Mouse (Mus musculus) urinary bladder, postnatal 36 days (tissue): ENCODE data around the gene Pcif1.
"Not testable (repeated sequence)": the region's sequence is repeated elsewhere in the genome, so short reads cannot be mapped to it uniquely, and the experiment has no call there.

Source experiments
- DNase-seq, 2 experiments: peaks; one replicate each; pipeline ENCODE4 v3.0.0; 2022; ENCODE audit warnings: low spot score in 2 of 2, mixed read lengths in 1 of 2

Pcif1 gene

DNA sequence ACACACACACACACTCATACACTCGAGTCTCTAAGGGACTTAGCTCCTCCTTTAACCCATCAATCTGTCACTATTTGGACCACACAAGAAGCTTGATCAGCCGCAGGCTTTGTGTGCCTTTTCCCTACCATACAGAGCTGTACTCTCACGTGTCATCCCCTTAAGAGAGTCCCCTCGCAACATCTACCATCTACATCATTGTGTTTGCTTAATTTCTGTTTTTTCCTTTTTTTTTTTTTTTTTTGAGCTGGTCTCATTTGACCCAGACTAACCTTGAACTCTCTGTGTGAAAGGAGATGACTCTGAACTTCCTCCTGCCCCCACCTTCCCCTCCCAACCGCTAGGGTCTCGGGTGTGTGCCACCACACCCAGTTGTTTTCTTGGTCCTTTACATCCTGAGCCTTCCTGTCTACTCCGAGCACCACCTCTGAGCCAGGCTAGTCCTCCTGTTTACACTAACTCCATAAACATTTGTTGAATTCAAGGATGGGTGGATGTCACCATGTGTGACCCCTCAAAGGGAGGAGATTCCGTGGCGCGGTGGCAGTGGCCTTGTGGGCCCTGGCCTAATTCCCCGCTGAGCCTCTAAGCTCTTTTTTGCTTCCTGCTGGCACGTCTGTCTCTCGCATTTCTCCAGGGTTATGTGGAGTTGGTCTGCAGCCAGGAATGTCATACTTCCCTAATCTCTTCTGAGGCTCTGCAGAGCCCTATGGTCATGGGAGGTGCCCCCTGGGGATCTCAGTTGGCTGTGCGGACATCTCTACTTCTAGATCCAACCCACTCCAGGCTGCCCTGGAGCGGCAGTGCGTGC is 12.2 kb upstream of the Pcif1 start:
- peak; percentile 50 to 75 for DNase-seq

DNA sequence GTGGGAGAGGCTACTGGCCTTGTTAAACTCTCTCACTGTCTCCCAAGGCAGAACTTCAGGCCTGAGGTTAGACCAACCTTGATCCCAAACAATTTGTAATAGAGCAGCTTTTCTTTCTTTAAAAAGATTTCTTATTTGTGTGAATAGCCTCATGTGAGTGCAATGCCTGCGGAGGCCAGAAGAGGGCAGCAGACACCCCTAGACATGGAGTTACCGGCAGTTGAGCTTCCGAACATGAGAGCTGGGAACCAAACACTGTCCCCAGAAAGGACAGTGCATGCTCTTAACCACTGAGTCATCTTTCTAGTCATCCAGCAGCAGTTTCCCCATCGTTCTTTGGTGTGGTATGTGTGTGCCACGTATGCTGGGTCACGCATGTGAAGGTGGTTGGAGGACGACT is 11.5 kb upstream of the Pcif1 start:
- no peak for DNase-seq

DNA sequence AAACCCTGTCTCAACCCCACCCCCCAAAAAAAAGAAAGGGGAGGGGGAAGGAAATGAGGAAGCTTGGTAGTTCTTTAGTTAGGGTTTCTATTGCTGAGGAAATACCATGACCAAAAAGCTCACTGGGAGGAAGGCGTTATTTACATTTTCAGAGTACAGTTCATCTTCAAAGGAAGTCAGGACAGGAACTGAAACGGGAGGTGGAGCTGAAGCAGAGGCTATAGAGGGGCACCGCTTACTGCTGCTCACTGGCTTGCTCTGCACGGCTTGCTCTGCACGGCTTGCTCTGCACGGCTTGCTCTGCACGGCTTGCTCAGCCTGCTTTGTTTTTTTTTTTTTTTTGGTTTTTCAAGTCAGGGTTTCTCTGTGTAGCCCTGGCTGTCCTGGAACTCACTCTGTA is 10.6 kb upstream of the Pcif1 start:
- DNase-seq: no peak

DNA sequence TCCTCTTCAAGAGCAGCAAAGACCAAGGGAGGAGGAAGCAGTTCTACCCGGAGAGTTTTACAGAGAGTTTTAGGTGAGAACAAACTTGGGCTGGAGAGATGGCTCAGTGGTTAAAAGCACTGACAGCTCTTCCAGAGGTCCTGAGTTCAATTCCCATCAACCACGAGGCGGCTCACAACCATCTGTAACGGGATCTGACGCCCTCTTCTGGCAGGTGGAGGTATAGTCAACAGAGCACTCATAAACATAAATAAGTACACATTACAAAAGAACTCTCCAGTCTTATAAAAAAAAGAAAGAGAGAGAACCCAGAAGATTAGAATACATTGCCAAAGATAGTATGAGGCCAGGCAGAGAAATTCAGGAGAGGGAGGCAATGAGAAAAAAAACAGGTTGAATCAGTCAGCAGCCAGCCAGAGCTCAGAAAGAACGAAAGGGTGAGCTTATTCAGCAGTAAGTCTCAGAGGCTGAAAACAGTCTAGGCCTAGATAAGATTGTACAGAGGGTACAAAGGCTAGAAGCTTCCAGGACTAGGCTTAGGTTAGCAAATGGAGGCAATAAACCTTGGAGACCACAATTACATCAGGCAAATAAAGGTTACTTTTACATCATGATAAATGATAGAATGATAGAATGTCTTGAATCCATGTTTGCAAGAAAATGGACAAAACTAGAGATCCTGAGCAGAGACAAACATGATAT is 7.4 kb upstream of the Pcif1 start:
- no peak for DNase-seq

DNA sequence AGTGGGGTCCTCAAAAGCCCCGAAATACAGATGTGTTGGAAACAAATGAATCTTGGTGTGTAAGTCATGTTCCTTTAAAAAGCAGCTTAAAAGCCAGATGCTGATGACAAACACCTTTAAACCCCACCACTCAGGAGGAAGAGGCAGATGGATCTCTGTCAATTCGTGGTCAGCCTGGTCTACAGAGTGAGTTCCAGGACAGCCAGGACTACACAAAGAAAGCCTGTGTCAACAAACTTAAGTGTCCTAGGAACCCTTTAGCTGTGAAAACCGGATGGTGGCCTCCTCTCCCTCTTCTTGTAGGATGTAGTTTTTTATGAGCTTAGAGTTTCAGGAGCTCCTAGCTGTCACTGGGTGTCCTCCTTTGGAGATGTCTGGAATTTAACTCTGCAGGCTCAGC is 5.5 kb upstream of the Pcif1 start:
- no peak for DNase-seq

DNA sequence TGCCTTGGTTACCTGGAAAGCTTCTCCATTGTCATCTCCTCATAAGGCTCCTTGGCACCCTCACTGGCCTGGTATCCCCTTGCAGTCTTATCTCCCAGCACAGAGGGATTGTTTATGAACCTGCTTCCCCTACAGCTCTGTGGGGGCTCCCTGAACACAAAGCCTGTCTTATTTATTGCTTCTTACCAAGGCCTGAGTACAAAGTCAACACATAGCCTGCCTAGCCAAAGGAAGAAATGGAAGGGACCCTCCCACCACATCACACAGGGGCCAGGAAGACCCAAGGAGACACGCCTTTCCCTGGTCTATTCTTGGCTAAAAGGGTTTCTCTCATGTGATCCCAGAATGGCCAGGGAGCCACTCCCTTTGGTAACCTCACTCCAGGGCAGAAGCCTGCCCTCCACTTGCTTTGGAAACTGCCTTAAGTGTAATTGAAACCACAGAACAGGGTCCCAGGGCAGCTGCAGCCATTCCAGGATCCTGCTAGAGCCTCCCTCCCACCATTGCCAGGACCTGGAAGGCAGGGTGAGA is 4.8 kb upstream of the Pcif1 start:
- DNase-seq: peak in 1 of 2 experiments; percentile 35

DNA sequence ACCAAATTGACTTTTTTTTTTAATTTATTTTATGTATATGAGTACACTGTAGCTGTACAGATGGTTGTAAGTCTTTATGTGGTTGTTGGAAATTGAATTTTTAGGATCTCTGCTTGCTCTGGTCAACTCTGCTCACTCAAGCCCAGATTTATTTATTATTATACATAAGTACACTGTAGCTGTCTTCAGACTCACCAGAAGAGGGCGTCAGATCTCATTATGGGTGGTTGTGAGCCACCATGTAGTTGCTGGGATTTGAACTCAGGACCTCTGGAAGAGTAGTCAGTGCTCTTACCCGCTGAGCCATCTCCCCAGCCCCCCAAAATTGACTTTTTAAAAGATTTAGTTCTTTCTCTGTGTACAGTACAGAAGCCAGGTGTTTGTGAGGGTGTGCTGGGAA is 3.5 kb upstream of the Pcif1 start:
- DNase-seq: not testable (repeated sequence)

DNA sequence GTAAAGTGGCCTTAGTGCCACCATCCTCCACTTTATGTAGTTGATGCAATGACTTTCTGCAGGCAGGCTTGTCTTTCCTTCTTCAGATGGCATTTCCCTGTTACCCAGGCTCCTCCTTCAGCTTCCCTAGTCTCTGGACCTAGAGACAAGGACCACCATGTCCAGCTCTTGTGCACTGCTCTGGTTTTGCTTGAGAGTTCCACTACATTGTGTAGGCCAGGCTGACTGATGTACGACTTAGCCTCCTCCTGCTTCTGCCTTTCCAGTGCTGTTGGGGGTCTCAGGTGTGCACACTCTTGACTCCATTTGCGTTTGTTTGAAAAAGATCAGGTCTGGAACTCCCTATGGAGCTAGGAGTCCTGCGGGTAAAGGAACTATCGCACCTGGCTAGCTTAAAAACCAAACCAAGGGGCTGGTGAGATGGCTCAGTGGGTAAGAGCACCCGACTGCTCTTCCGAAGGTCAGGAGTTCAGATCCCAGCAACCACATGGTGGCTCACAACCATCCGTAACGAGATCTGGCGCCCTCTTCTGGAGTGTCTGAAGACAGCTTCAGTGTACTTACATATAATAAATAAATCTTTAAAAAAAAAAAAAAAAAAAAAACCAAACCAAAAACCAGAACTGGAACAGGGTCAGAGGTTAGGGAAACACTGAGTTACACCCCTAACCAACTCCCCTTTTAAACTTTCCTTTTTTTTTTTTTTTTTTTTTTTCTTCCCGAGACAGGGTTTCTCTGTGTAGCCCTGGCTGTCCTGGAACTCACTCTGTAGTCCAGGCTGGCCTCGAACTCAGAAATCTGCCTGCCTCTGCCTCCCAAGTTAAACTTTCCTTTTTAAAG is 1.5 kb upstream of the Pcif1 start:
- not testable (repeated sequence) for DNase-seq

DNA sequence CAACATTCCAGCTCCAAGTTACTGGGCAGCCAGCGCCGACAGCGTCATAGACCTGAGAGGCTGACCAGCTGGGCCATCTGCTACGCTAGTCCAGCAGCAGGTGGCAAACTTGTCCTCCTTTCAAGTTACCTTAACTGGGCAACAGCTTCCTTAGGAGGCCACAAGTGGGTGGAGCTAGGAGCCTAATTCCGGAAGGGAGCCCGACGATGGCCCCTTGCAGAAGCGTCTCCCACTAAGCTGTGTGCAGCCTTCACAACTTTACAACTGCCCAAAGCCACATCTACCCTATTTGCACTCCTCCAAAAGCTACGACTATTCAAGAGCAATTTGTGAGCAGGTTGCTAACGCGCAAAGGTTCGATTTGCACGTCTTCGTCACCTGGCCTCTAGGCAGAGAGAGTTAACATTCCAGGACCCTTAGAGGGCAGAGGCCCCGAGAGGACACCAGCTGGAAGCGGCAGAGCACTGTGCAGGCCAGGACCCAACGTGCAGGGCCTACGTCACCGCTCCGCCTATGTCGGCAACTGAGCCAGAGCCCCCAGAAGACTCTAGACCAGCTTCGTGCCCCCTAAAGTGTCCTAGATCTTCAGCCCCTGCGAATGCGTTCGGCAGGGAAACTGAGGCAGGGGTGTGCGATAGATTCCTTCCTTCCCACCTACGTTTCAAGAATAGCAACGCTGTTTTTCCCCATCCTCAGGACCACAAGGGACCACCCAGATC is 436 bp upstream of the Pcif1 start:
- peak; percentile 47 to 65 for DNase-seq

DNA sequence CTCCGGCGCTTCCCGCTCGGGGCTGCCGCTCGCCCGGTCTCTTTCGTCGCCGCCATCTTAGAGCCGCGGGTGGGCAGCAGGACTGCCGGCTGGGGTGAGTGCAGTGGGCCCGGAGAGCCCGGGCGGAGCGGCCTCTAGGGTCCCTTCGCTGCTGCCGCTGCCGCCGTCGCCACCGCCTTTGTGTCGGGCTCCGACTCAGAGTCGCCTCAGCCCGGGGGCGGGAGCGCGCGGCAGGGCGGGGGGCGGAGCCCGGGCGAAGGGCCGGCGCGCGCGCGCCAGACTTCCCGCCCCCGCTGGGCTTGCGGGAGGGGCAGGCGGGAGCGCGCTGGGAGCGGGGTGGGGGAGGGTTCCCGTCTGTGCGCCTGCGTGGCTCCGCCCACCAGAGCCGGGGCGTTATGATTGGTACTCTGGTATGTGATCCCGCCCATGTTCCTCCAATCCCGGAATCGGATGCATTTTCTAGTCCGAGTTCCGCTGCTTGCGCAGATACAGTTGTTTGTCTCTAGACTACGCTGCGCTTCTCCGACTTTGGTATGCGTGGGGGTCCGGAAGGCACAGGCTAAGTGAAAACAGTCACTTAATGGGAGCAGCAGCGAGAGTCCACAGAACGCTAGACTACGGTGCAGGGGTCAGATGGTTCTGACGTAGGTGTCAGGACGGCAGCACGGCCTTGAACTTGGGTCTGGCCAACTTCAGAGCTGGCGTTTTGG is 619 bp downstream of the Pcif1 start:
- peak; percentile 86 to 92 for DNase-seq

DNA sequence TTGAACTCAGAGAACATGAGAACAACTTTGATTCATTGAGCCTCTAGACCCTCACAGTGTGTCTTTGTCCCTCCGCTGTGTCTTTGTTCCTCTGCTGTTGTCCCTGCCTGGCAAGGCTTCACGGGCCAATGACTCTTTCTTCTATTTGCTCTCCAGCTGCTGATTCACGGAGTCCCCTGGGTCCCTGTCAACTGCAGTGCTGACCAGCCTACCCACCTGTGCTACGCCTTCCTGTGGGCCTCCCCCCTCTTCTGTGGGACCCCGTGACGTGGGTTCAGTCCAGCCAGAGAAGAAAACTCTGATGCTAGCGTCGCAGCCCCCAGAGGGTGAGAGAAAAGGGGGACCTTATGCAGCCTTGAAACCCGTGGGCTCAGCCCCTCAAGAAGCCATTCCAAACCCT is 3.5 kb downstream of the Pcif1 start:
- no peak for DNase-seq

DNA sequence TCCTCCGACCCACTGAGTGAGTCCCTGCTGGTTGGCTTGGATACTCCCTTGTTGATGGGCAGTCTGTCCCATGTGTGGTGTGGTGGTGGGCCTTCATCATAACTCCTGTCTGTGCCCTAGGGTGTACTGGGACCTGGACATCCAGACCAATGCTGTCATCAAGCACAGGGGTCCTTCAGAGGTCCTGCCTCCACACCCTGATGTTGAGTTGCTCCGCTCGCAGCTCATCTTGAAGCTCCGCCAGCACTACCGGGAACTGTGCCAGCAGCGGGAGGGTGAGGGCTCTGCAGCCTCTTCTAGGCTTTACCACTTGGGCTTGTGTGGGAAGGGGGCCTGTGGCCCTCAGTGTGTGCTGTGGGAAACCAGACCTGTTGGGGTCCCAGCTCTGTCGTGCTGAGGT is 6.7 kb downstream of the Pcif1 start:
- peak in 1 of 2 experiments; percentile 73 for DNase-seq

DNA sequence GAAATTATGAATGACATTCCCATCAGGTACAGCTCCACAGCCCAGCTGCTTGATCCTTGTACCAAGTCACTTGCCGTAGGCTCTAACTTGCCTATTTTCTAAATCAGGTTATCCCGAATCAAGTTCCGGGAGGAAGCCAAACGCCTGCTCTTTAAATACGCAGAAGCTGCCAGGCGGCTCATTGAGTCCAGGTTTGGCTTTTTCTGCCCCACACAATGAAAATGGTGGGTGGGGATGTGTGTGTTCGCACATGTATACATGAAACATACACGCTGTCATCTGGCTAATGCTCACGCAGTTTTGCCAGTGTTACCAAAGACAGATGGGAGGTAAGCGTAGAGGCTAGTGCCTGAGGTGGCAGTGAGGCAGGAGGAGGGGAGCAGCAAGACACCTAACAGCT is 7.5 kb downstream of the Pcif1 start:
- DNase-seq: no peak

DNA sequence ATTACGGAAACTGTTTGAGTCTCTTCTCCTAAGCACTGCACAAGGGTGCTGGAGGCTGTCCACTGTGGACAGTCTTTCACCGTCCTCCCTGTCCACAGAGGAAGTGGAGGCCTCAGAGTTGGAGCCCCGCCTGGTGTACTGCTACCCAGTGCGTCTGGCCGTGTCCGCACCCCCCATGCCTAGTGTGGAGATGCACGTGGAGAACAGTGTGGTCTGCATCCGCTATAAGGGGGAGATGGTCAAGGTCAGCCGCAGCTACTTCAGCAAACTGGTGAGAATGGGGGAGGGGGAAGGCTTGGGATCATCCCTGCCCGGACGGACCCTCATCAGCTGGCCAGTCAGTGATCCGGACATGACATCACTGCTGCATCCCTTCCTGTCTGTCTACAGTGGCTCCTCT is 9.9 kb downstream of the Pcif1 start:
- DNase-seq: no peak

DNA sequence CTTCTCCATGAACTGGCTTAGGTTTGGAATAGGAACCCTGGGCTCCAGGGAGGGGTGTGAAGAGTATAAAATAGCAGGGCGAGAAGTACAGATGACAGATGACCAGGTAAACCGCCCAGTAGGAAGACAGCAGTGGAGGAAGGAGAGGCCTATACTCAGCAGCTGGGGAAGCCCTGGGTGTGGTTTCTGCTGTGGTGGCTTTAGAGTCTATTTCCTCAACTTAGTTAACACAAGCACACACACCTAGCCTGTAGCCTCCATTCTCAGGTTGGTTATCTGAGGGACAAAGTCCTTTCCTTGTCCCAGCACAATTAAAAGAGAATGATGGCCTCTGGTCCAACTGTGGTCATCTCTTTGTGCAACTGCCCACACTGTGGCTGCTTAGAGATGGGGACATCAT is 10.9 kb downstream of the Pcif1 start:
- DNase-seq: no peak

DNA sequence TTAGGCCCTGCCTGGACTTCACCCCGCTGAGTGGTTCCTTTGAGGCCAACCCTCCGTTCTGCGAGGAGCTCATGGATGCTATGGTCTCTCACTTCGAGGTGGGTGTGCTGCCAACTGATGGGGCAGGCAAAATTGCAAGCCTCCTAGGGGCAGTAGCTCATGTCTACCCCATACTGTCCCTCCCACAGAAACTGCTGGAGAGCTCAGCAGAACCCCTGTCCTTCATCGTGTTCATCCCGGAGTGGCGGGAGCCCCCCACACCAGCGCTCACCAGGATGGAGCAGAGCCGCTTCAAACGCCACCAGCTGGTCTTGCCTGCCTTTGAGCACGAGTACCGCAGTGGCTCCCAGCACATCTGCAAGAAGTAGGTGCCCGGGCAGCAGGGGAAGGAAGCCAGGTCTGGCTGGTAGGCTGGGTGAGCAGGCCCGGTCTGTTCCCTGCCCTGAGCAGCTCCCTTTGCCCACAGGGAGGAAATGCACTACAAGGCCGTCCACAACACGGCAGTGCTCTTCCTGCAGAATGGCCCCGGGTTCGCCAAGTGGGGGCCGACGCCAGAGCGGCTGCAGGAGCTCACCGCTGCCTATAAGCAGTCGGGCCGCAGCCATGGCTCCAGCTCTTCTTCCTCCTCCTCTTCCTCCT is 11.4 kb downstream of the Pcif1 start:
- no peak for DNase-seq

DNA sequence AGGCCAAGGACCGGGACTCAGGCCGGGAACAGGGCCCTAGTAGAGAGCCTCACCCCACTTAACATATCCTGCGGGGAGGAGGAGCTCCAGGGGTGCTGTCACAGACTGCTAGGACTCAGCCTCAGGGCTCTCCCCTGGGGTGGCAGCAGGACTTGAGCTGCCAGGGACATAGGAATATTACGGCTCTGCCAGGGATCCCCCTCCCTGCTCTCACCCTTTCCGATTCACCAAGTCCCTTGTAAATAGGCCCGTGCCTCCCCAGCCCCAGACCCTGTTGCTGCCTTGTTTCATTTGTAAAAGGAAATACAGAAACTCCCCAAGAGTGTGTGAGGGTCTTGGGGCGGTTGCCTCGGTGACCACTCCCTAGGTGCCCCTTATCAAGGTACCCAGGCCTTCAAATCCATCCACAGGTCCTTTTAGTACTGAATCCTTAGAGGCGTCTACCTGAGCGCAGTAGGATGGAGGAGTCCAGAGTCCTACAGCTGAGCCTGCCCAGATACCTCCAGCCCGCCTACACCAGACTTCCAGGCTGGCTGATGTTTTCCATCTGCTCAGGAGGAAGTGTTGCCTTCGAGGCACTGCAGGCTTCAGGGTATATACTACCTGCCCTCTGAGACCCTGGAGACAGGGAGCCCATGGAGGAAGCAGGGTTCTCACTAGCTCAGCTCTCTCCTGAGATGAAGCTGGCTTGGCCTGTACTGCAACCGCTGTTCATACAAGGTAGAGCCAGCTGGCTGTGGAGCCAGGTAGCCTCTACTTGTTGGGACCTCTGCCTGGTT is 12.1 kb downstream of the Pcif1 start:
- DNase-seq: no peak

DNA sequence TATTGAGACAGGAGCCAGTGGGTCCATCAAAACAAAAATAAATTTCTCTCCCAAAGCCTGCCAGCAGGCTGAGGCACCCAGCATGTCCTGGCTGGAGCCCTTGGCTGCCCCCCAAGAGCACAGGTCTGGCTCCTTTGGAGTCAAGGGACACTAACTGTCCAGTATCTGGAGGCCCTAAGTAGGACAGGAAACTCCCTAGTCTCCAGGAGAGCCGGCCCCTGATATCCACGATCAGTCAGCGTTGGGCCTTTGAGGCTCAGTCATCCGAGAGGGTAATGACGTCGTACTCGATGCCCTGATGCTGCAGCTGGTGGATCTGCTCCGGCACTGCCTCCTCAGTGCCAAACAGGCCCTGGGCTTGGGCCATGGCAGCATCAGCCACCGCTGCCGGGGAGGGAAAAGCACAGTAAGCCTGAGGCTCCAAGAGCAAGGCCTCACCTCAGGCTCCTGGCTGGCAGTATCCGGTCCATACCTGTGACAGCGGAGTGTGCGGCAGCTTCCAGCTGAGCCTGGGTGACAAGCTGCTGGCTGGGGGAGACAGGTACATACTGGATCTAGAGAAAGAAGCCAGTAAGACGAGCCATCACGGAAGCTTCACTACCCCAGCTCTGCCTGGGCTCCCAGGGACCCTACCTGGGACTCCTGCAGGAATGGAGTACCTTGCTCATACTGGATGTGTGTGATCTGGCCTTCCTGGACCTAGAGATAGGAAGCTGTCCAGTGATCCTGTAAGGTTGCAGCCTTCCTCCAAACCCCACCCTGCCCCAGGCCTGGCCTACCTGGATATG is 13.0 kb downstream of the Pcif1 start:
- no peak for DNase-seq
